Mouse (Mus musculus): ENCODE data around the gene Cyfip1.

DNA sequence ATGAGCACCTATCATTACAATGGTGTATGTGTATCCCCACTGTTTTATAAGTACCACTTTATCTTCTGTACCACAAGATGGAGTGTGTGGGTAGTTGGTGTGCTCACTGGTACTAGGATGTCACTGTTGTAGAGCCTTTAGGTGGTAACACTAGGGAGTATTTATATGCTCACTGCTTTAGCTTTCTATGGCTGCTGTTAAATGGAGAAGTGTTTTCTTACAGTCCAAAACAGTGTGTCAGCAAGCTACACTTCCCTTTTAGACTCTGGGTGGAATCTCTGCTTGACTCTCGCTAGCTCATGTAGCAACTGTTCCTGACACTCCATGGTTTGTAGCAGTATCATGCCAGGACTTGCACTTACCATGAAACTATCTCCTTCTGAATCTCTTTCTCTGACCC, 68.0 kb downstream of the Cyfip1 start:
- TF ChIP-seq GATA1 (IDR thresholded peaks at IDR 0.05; ENCODE audit: low read length) = no peak
- TF ChIP-seq TAL1 (IDR thresholded peaks at IDR 0.05; ENCODE audit: low read length) = no peak
